Mouse (Mus musculus): ENCODE measurements around the gene Adam15.

- TF ChIP-seq CTCF (IDR thresholded peaks at IDR 0.05; ENCODE audit: control insufficient read depth, insufficient read depth, low read length) (no peak), POLR2A (IDR thresholded peaks at IDR 0.05; ENCODE audit: borderline replicate concordance, control insufficient read depth, low read depth, low read length) (no peak)
Observed at GRCm38 (mm10) chr3:89304440-89304839, 45.4 kb downstream of the Adam15 start.

All from bone marrow, adult 2 months (tissue).